Mouse (Mus musculus) layer of hippocampus, postnatal 14 days (tissue): Measurements from ENCODE around the gene Gprc5c. TPM values are rescaled to one million over a fixed set of nuclear protein-coding genes. Genes with fewer than 3 reads are reported as not detected.
A peak's percentile ranks its signal among the peaks of the same experiment; 100 is the strongest.
"Not testable (repeated sequence)": the region's sequence is repeated elsewhere in the genome, so short reads cannot be mapped to it uniquely, and the experiment has no call there.

Source experiments
- DNase-seq, 2 experiments: peaks; one replicate each; pipeline ENCODE4 v3.0.0; 2021 to 2022; ENCODE audit warnings: low spot score in 2 of 2, mixed read lengths in 1 of 2
- total RNA-seq, 2 experiments: library from RNA; stranded (reverse); gene quantifications; 2 replicates each; pipeline ENCODE4 v1.2.3; 2021

Gprc5c gene
- total RNA-seq, 2 experiments from 2014 or later: 4.7 to 6.0 TPM

GRCm38 (mm10) chr11:114907567-114907966 lies 56.6 kb downstream of the Gprc5c start:
- no peak for DNase-seq

- DNase-seq: no peak
These were observed 57.1 kb downstream of the Gprc5c start for GRCm38 (mm10) chr11:114908086-114908485.

- DNase-seq: not testable (repeated sequence)
These were observed 58.6 kb downstream of the Gprc5c start for GRCm38 (mm10) chr11:114909538-114909937.

- DNase-seq: peak; percentile 82 to 85
These were observed 61.9 kb downstream of the Gprc5c start for GRCm38 (mm10) chr11:114912847-114913246.

- no peak for DNase-seq
These were observed 64.0 kb downstream of the Gprc5c start for GRCm38 (mm10) chr11:114914978-114915377.

- no peak for DNase-seq
These were observed 66.2 kb downstream of the Gprc5c start for GRCm38 (mm10) chr11:114917120-114917519.

Other genes starting within 250 kb of the Gprc5c start
- gene Rpl38, start 182.6 kb upstream of the Gprc5c start, total RNA-seq: 100 to 1,000 TPM; 800 to 850 TPM
- gene Ttyh2, start 175.7 kb upstream of the Gprc5c start, total RNA-seq: 10 to 100 TPM; 26.0 to 30.1 TPM
- 1 to 10 TPM; 1.6 to 3.5 TPM for gene Dnaic2, start 123.7 kb upstream of the Gprc5c start, total RNA-seq
- 10 to 100 TPM; 15.4 to 18.9 TPM for gene Kif19a, start 85.8 kb upstream of the Gprc5c start, total RNA-seq
- 10 to 100 TPM; 31.5 to 34.9 TPM for gene Btbd17, start 55.2 kb upstream of the Gprc5c start, total RNA-seq
- gene Gpr142, start 52.2 kb upstream of the Gprc5c start, total RNA-seq: not detected
- gene Cd300a, start 38.9 kb downstream of the Gprc5c start, total RNA-seq: 1 to 10 TPM in 1 of 2 experiments, under 1 TPM in 1; 0.19 to 1.1 TPM
- under 1 TPM in 1 of 2 experiments, not detected in 1; 0.12 TPM for gene Cd300lb, start 83.2 kb downstream of the Gprc5c start, total RNA-seq
- gene Cd300c, start 118.0 kb downstream of the Gprc5c start, total RNA-seq: not detected
- under 1 TPM in 1 of 2 experiments, not detected in 1; 0.12 TPM for gene Cd300ld, start 138.8 kb downstream of the Gprc5c start, total RNA-seq
- gene Cd300c2, start 150.7 kb downstream of the Gprc5c start, total RNA-seq: 1 to 10 TPM; 4.4 to 5.2 TPM
- gene Cd300ld2, start 165.0 kb downstream of the Gprc5c start, total RNA-seq: not detected
- not detected for gene Cd300ld4, start 175.9 kb downstream of the Gprc5c start, total RNA-seq
- gene Cd300ld5, start 186.6 kb downstream of the Gprc5c start, total RNA-seq: 1 to 10 TPM; 2.3 to 2.8 TPM
- not detected for gene Cd300ld3, start 197.3 kb downstream of the Gprc5c start, total RNA-seq
- not detected for gene Cd300e, start 211.0 kb downstream of the Gprc5c start, total RNA-seq
- gene Rab37, start 240.3 kb downstream of the Gprc5c start, total RNA-seq: 1 to 10 TPM; 1.6 to 5.1 TPM